ENCODE assay signal across 25 mouse cellular contexts in genomic region chr7:46855866-46856560, GRCm38 (mm10). TPM values are rescaled to one million over a fixed set of nuclear protein-coding genes. Genes with fewer than 3 reads are reported as not detected.
DNase-seq lines count a peak whose midpoint lies in the region; ATAC-seq and TF ChIP-seq lines count a peak whose summit lies in the region.
"Had no signal": no experiment of that assay in that cellular context is flagged by ENCODE, and none has a peak within 500 bp of the region (broad histone marks: within the 10 kb centered on the region; RNA-seq: fewer than 3 reads in every experiment).

No protein-coding gene starts in this region.

- 0 out of 2 replicates have a peak, but pooled peaks have one; percentile 22 for TF ChIP-seq CTCF in kidney, adult 2 months (conservative IDR thresholded peaks at IDR 0.05; ENCODE audit: insufficient read depth, insufficient read length, low read depth, low read length)

- no peaks in the 10 kb centered on the region for H3K79me2 ChIP-seq in myocyte (ENCODE audit: control insufficient read depth, insufficient read depth)

- H3K9me3 ChIP-seq in neural tube, embryonic 15.5 days (replicated peaks) = no peaks in the 10 kb centered on the region
- H3K9me3 ChIP-seq: forebrain, embryonic 12.5 days; hindbrain, embryonic 12.5 days; limb, embryonic 10.5 days; liver, embryonic 13.5 days; megakaryocyte, embryonic 14.5 days; midbrain, embryonic 15.5 days had no signal

- DNase-seq in embryo, embryonic 10 days (ENCODE audit: low spot score) = peak; percentile 44
- no peak for DNase-seq in embryo, embryonic 9.5 days (ENCODE audit: extremely low spot score)
- DNase-seq in kidney, adult 2 months = no peak
- no peak for DNase-seq in kidney, adult 9 months
- peak; percentile 34 for DNase-seq in R1 (ENCODE audit: low read depth, low spot score)
- DNase-seq in right cerebral cortex, postnatal 36 days (ENCODE audit: low spot score in 2 of 2) = no peak
- DNase-seq: adrenal gland, adult 2 months; cerebellum, adult 8-10 months; gastrocnemius, postnatal 10 days; heart, adult 18-20 months; heart, postnatal 10 days; kidney, adult 11 months; kidney, postnatal 25 days; liver, embryonic 13.5 days; right cerebral cortex, postnatal 4 days; thymus, postnatal 14 days had no signal

- no peak overlapping the region for H3K4me3 ChIP-seq in kidney, adult 2 months (ENCODE audit: insufficient read depth, low read depth, low read length)
- H3K4me3 ChIP-seq in myocyte = no peak overlapping the region
- no peak overlapping the region for H3K4me3 ChIP-seq in neural tube, embryonic 15.5 days (replicated peaks)
- H3K4me3 ChIP-seq: forebrain, embryonic 12.5 days; hindbrain, embryonic 12.5 days; limb, embryonic 10.5 days; liver, embryonic 13.5 days; midbrain, embryonic 15.5 days had no signal

- no peak overlapping the region for H3K9ac ChIP-seq in neural tube, embryonic 15.5 days (replicated peaks)
- H3K9ac ChIP-seq: forebrain, embryonic 12.5 days; hindbrain, embryonic 12.5 days; liver, embryonic 13.5 days; midbrain, embryonic 15.5 days had no signal

- peaks cover 4% of the 10 kb centered on the region; the same call in 1 of the 2 replicates for H3K4me1 ChIP-seq in kidney, adult 2 months (ENCODE audit: control insufficient read depth, insufficient read depth, low read length)
- H3K4me1 ChIP-seq in neural tube, embryonic 15.5 days = no peaks in the 10 kb centered on the region
- H3K4me1 ChIP-seq: forebrain, embryonic 12.5 days; hindbrain, embryonic 12.5 days; limb, embryonic 10.5 days; liver, embryonic 13.5 days; midbrain, embryonic 15.5 days had no signal

- no peaks in the 10 kb centered on the region for H3K27me3 ChIP-seq in kidney, adult 2 months (replicated peaks; ENCODE audit: control insufficient read depth, insufficient read depth, low read length)
- H3K27me3 ChIP-seq in myocyte (ENCODE audit: control insufficient read depth, insufficient read depth, insufficient read length) = no peaks in the 10 kb centered on the region
- no peaks in the 10 kb centered on the region for H3K27me3 ChIP-seq in neural tube, embryonic 15.5 days (replicated peaks)
- H3K27me3 ChIP-seq: forebrain, embryonic 12.5 days; hindbrain, embryonic 12.5 days; liver, embryonic 13.5 days; megakaryocyte, embryonic 14.5 days; midbrain, embryonic 15.5 days had no signal

- no peak for ATAC-seq in neural tube, embryonic 15.5 days (ENCODE audit: low FRiP score)
- ATAC-seq: midbrain, embryonic 15.5 days had no signal

- WGBS in kidney, adult 2 months = 76% methylated on average over 7 of the region's 7 CpGs
- WGBS in neural tube, embryonic 15.5 days = 74% methylated on average over 7 of the region's 7 CpGs

- TF ChIP-seq POLR2A in kidney, adult 2 months (IDR thresholded peaks at IDR 0.05; ENCODE audit: low read depth, low read length) = no peak
- TF ChIP-seq POLR2A in myocyte (IDR thresholded peaks at IDR 0.05; ENCODE audit: insufficient read length, low read depth) = no peak

- peaks cover 10% of the 10 kb centered on the region for H3K36me3 ChIP-seq in kidney, adult 2 months (ENCODE audit: control insufficient read depth, insufficient read depth, low read length)
- H3K36me3 ChIP-seq in myocyte (ENCODE audit: control insufficient read depth, insufficient read depth) = peaks cover 44% of the 10 kb centered on the region
- H3K36me3 ChIP-seq in neural tube, embryonic 15.5 days = peaks cover 44% of the 10 kb centered on the region

- no peak overlapping the region for H3K27ac ChIP-seq in kidney, adult 2 months (ENCODE audit: insufficient read depth, low read depth, low read length)
- no peak overlapping the region for H3K27ac ChIP-seq in neural tube, embryonic 15.5 days (replicated peaks)
- H3K27ac ChIP-seq: forebrain, embryonic 12.5 days; hindbrain, embryonic 12.5 days; limb, embryonic 10.5 days; liver, embryonic 13.5 days; midbrain, embryonic 15.5 days had no signal

- no peak overlapping the region for H3ac ChIP-seq in myocyte (ENCODE audit: control insufficient read depth, insufficient read length)

- H3K4me2 ChIP-seq in myocyte (ENCODE audit: low read depth) = no peak overlapping the region
- no peak overlapping the region for H3K4me2 ChIP-seq in neural tube, embryonic 15.5 days
- H3K4me2 ChIP-seq: forebrain, embryonic 12.5 days; hindbrain, embryonic 12.5 days; liver, embryonic 13.5 days; midbrain, embryonic 15.5 days had no signal

TF ChIP-seq in myocyte, 11 proteins besides CTCF, POLR2A, EP300 and RAD21:
- TF ChIP-seq MAX (IDR thresholded peaks at IDR 0.05; ENCODE audit: low read depth) (no peak), E2F4 (IDR thresholded peaks at IDR 0.05; ENCODE audit: insufficient read depth) (no peak), POLR2AphosphoS2 (IDR thresholded peaks at IDR 0.05; ENCODE audit: insufficient read length, low read depth) (peak; percentile 52), MYOD1 (IDR thresholded peaks at IDR 0.05; ENCODE audit: control insufficient read depth in 1 of 3, insufficient read length in 2 of 3, low read depth in 2 of 3) (no peak), USF1 (IDR thresholded peaks at IDR 0.05; ENCODE audit: low read depth) (no peak), TCF3 (IDR thresholded peaks at IDR 0.05; ENCODE audit: insufficient read length, low read depth) (no peak), TCF12 (IDR thresholded peaks at IDR 0.05; ENCODE audit: insufficient read depth, poor library complexity, severe bottlenecking) (no peak)

RNA-seq across cellular contexts. Expression of gene Ldhc, which starts 5.0 kb away (rescaled TPM):
- polyA plus RNA-seq in kidney, adult 2 months (2012; rRNA removed) = 0.42 and 0.67 TPM in 2 replicates
- polyA plus RNA-seq in myocyte (2012; fragmentation: generic; extraction: Trizol) = 0.08 TPM
- 0.13 and 0.28 TPM in 2 replicates for polyA plus RNA-seq in neural tube, embryonic 15.5 days (2015; fragmentation: Nextera tagmentation; extraction: Ambion mirVana)
- polyA plus RNA-seq: adrenal gland, adult 2 months; embryonic facial prominence, embryonic 11.5 days; forebrain, embryonic 12.5 days; frontal cortex, adult 2 months; hindbrain, embryonic 12.5 days had no signal

RNA-seq across cellular contexts. Expression of gene Ldha, which starts 14.7 kb away (rescaled TPM):
- polyA plus RNA-seq in kidney, adult 2 months (2012; rRNA removed) = 665 and 667 TPM in 2 replicates
- polyA plus RNA-seq in myocyte (2012; fragmentation: generic; extraction: Trizol) = 1,758 TPM
- 638 and 911 TPM in 2 replicates for polyA plus RNA-seq in neural tube, embryonic 15.5 days (2015; fragmentation: Nextera tagmentation; extraction: Ambion mirVana)

Comparison
In these comparisons a context has a peak if more than half of its experiments do, and no peak if none do; other contexts are left out.
1. DNase-seq: peak in embryo, embryonic 10 days (single experiment) and R1 (single experiment); none in embryo, embryonic 9.5 days (single experiment), kidney, adult 2 months (single experiment), kidney, adult 9 months (single experiment) and right cerebral cortex, postnatal 36 days (0 of 2).